Comparison of ENCODE assay signal across 30 mouse cellular contexts in the genomic region with DNA sequence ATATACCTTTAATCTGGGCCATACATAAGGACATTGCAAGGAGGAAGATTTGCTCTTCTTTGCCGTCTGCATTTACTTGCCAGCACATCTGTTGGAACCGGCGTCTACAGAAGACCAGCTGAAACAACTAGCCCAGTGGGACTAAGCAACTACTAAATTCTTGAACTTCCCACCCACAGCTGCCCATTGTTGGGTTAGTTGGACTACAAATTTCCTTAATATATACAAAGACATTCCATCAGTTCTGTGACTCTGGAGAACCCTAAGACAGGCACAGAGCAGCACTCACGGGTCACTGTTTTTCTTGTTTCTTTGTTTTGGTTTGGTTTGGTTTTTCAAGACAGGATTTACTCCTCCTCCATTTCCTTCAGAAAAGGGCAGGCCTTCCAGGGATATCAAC. TPM values are rescaled to one million over a fixed set of nuclear protein-coding genes. Genes with fewer than 3 reads are reported as not detected.
"Had no signal": no experiment of that assay in that cellular context is flagged by ENCODE, and none has a peak within 500 bp of the region (broad histone marks: within the 10 kb centered on the region; RNA-seq: fewer than 3 reads in every experiment).

No protein-coding gene starts in this region.

- DNase-seq: gastrocnemius, postnatal 14 days; gastrocnemius, postnatal 36 days; heart, adult 11 months; heart, adult 2 months; heart, postnatal 14 days; heart, postnatal 36 days; kidney, adult 11 months; kidney, adult 2 months; kidney, adult 9 months; kidney, postnatal 14 days; kidney, postnatal 36 days; layer of hippocampus, adult 9-11 months; layer of hippocampus, postnatal 36 days; liver had no signal

- H3K9me3 ChIP-seq: heart, embryonic 13.5 days; heart, embryonic 15.5 days; hindbrain, embryonic 13.5 days; hindbrain, embryonic 15.5 days; kidney, embryonic 15.5 days; limb, embryonic 10.5 days; limb, embryonic 12.5 days had no signal

- H3K4me3 ChIP-seq: heart, adult 2 months; heart, embryonic 13.5 days; heart, embryonic 15.5 days; hindbrain, embryonic 13.5 days; hindbrain, embryonic 15.5 days; kidney, embryonic 15.5 days; limb, embryonic 10.5 days; limb, embryonic 12.5 days had no signal

- H3K4me2 ChIP-seq: heart, embryonic 11.5 days; heart, embryonic 13.5 days; heart, embryonic 15.5 days; hindbrain, embryonic 13.5 days; hindbrain, embryonic 15.5 days; kidney, embryonic 15.5 days; limb, embryonic 12.5 days; liver, embryonic 11.5 days had no signal

- H3K27me3 ChIP-seq: heart, embryonic 13.5 days; heart, embryonic 15.5 days; hindbrain, embryonic 13.5 days; hindbrain, embryonic 15.5 days; kidney, embryonic 15.5 days; limb, embryonic 12.5 days had no signal

- H3K27ac ChIP-seq: heart, adult 2 months; heart, embryonic 13.5 days; heart, embryonic 15.5 days; hindbrain, embryonic 13.5 days; hindbrain, embryonic 15.5 days; hindbrain, postnatal 0 days; kidney, embryonic 15.5 days; kidney, postnatal 0 days; limb, embryonic 10.5 days; limb, embryonic 12.5 days had no signal

- ATAC-seq: hindbrain, postnatal 0 days; intestine, embryonic 16.5 days had no signal

- H3K9ac ChIP-seq: heart, embryonic 13.5 days; heart, embryonic 15.5 days; hindbrain, embryonic 13.5 days; hindbrain, embryonic 15.5 days; kidney, embryonic 15.5 days; limb, embryonic 12.5 days had no signal

RNA-seq across cellular contexts. Expression of gene Scrg1, which starts 24.9 kb away (rescaled TPM):
- total RNA-seq: gastrocnemius, adult 18-20 months; gastrocnemius, adult 8-10 months; gastrocnemius, postnatal 14 days; gastrocnemius, postnatal 36 days; heart, adult 2 months; heart, postnatal 36 days; hematopoietic stem cell, adult 5-6 weeks had no signal
- polyA plus RNA-seq: gonadal fat pad, adult 2 months; kidney, postnatal 0 days; limb, embryonic 10.5 days; liver, embryonic 11.5 days had no signal
